Mouse (Mus musculus) lung, postnatal 14 days (tissue): ENCODE measurements around the gene Gdf7.

Source experiments
- DNase-seq: peaks from one replicate; pipeline ENCODE4 v3.0.0; 2021

The Gdf7 gene

DNA sequence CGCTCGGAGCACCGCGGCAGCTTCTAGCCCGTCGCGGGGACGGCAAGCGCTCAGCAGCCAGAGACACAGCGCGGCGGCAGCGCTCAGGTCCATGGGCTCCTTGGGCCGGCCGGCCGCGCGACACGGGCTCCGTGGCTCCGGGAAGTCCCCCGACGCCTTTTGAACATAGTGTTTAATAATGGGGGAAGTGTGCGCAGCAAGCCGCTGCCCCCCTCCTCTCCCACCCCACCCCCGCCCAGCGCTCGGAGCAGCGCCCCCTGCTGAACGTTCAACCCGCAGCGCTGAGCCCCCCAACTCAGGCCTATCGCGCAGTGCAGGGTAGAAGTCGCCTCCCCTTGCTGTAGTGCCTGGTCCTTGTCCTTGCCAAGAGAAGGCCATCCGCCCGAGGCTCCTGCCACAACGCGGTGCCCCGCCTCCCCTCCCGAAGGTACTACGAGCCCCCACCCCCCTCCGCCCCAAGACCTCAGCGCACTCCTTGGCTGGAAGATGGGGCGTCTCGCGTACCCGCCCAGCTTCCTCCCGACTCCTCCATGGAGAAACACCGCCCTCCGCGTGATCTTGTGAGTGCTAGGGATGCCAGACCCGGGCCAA, at the start of gene Gdf7:
TSS of gene Gdf7 (minus strand) at position 114 of the 591 bp plus-strand sequence.
- no peak for DNase-seq

DNA sequence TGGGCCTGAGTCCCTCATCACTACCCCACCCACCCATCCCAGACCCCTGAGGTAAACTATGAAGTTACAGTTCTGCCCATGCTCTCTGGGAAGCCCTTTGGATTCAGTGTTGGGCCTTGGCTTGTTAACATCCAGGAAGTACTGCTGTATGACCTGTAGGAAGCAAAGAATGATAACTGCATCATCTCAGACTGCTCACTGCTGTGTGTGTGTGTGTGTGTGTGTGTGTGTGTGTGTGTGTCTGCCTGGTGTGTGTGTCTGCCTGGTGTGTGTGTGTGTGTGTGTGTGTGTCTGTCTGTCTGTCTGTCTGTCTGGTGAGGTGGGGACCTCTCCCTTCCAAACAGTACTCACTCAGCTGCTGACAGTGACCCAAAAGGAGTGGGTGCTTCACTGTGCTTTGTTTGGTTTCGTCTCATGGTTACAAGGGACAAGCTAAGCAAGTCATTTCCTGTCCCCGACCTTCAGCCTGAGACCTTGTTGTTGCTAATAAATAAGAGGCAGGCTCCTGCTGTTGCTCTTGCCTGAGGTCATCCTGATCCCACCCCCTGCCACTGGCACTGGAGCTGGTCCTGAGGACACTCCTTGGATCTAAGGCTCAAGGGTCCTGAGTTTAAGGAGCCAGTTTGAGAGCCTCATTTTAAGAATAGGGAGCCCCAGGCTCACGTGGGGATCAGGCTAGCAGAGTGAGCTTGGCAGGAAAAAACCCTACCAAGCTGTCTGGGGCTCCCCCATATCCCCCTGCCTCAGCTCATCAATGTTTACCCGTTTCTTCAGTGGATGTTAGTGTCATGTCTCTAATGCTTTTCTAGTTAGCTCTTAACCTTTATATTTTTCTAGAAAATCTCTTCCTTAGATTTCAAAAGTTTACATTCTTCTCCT, 49.5 kb upstream of the Gdf7 start:
- DNase-seq: peak; percentile 67

- DNase-seq: peak; percentile 67
These were observed 47.2 kb upstream of the Gdf7 start for GRCm38 (mm10) chr12:8348733-8349513.

DNA sequence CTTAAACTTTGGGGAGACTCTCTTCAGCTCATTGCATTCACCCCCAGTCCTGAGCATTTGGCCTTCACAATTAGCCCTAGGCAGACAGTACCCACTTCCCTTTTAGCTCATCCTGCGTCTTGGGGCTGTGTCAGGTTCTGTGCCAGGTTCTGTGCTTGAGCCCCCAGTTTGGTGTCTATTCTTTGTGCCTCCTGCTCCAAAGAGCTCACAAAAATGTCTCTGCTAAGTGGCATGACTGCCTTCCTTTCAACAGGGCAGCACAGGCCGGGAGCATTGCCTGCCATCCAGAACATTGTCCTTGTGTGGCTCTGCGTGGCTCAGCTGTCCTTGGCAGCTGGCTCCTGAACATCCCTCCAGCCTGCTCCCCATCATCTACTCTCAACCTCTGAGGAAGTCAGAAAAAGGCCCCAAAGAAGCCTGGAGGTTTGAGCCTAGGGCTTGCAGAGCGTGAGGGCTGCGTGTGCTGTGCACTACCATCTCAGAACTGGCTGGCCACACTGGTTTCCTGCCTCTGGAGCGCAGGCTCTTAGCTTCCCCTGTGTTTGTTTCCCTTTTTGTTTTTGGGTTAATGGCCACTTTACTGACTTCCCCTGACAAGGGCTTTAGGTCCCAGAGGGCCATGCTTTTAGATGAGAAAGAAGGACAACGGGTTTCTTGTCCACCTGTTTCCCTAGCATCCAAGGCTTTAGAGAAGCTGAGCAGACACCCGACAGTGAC, 46.1 kb upstream of the Gdf7 start:
- no peak for DNase-seq

DNA sequence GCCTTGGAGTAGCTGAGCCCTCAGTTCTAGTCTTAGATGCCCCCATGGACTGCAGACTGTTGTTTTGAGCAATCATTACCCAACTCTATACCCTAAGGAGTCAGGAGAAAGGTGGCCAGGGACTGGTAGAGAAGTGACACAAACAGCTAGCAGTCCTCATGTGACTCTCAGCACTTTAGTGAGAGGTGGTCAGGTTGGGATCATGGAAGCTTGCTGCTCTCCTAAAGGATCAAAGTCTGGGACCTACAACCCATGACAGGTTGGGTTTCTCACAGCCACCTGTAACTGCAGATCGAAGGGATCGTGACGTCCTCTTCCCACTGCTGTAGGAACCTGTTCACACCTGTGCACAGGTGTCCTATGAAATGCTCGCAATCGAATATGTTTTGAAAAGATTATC, 43.8 kb upstream of the Gdf7 start:
- DNase-seq: no peak

DNA sequence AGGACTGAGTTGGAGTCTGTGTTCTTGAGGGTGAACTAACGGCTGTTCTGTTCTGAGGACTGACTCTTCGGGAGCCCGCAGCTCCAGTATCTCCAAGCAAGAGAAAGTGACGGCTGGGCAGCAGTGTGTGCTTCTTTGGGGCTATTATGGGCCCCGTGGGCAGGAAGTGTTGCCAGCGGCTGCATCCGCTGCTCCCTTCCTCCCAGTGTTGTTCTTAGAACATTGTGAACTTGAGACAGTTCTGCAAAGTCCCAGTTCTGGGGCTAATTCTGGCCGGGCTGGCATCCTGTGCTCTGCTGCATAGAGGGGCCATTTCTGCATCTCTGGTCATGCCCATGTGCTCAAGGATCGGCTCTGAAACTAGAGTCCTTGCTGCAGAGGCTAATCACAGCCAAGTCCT, 43.1 kb upstream of the Gdf7 start:
- peak; percentile 75 for DNase-seq

DNA sequence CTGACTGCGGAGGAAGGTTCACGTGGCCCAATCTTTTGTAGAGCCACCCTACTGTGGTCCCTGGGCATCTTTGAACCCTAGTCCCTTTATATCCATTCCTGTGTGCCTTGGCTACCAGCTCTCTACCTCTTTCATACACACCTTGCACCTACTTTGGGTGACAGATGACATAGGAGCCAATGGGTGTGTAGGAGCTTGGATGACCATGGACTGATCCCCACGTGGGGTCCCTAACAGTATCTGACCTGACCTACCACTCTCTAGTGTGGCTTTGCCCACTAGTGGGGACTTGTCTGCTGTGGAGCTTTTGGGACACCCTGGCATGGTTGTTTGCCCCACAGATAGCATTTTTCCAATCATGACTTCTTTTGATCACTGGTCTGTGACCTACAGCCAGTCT, 41.6 kb upstream of the Gdf7 start:
- DNase-seq: no peak

GRCm38 (mm10) chr12:8341008-8341407, 39.3 kb upstream of the Gdf7 start:
- DNase-seq: no peak

GRCm38 (mm10) chr12:8339591-8340319, 38.0 kb upstream of the Gdf7 start:
- no peak for DNase-seq

DNA sequence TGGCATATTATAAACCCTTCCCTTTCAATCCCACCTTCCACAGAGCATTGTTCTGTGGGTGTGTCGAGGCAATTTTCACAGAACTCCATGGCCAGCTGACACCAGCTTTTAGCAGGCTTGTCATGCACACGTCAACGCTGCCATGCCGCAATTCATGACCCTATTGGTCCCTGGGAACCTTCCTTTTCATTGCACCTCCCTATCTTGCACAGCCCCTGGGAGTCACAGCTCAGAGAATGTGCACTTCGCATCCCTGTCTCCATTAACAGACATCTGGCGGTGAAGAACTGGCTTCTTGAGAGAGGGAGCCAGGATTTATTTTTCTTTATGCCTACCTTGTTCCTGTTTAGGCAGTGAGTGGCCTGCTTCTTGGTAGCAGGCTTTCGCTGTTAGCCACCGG, 37.2 kb upstream of the Gdf7 start:
- no peak for DNase-seq

DNA sequence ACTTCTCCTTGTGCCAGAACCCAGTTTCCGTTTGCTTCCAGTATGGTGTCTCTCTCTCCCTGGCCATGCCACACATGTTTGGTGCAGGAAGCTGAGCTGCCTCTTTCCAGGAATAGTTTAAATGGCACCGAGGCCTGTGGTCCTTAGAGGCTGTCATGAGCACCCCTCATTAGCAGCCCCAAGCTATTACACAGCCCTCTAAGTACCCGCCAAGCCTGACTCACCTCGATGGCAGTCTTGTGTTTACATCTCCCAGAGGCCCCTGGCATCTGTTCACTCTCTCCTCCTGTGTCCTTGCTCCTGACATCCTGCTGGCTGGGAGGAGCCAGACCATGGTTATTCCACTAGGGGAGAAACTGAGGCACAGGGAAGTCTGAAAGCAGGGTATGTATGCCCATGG, 36.7 kb upstream of the Gdf7 start:
- no peak for DNase-seq

DNA sequence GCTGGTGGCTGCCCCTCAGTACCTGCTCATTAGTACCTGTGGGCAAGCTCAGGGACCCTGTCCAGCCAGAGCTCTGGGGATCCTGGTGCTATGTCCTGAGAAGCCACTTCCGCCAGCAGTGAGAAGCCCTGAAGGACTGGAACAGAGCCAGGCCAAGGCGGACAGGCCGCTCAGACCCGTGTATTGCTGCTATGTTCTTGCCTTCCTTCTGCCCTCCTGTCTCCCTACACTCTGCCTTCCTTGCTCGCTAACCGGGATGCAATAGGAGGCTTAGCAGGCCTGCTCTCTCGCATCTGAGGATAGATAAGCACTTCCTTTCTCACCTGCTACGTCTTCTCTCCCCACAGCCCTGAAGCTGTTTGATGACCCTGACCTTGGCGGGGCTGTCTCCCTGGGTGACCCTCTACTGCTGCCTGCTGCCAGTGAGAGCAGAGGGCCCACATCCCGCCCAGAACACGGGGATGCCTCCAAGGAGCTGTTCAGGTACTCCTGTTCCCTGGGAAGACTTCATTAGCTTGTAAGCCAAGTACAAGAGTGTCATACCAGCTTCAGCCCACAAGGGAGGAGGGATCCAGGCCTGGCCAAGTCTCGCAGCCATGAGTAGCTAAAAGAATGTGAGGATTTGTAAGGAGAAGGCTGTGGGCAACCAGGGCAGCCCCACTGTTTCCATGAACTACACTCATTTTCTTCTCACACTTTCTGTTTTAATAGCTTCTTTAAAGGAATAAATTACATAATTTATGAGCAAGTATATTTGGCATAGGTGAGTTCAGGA, 35.7 kb upstream of the Gdf7 start:
- no peak for DNase-seq

GRCm38 (mm10) chr12:8336601-8337285, 35.0 kb upstream of the Gdf7 start:
- DNase-seq: no peak

DNA sequence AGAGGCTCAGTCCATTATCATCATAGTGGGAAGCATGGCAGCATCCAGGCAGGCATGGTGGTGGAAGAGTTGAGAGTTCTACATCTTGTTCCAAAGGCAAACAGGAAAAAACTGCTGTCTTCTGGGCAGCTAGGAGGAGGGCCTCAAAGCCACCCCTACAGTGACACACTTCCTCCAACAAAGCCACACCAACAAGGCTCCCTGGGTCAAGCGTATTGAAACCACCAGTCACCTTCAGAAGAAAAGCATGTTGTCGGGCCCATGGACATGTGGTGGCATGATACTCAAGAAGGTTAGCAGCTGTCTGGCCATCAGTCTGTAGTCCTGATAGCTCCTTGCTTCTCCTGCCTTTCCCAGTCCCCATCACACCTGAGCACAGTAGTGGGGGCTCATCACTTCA, 33.7 kb upstream of the Gdf7 start:
- DNase-seq: no peak

- DNase-seq: no peak
These were observed 32.5 kb upstream of the Gdf7 start for GRCm38 (mm10) chr12:8334261-8334660.

DNA sequence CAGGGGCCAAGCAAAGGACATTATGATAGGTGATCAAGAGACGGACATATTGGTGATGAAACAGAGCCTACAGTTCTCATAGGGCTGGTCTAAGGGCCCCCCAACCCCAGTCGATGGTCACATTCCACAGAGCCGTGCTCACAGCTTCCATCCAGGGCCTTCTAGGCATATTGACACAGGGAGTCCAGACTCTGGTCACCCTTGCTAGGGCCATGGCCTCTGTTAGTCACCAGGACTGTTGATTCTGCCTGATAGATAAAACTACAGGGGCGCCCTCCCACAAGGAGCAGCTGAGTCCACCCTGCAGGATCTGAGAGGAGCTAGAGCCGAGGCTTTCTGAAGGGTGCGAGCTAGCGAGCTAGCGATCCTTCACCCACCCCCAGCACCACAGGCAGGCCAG, 31.9 kb upstream of the Gdf7 start:
- no peak for DNase-seq

DNA sequence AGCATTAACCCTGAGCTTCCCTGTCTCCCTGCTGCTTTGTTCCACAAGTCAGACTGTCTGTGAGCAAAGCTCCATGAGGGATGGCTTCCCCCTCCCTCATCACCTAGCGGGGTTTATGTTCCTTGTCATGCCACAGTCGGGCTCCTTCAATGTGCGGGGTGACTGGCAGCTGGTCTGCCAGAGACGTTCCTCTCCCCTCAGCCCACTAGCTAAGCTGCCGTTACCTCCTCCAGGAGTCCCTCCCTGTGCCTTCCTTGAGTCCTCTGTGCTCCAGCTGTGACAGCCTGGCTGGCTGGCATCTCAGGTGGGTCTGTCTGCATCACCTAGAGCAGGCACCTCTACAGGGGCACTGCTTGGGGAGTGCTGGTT, 30.4 kb upstream of the Gdf7 start:
- DNase-seq: no peak

GRCm38 (mm10) chr12:8331489-8332173, 29.9 kb upstream of the Gdf7 start:
- DNase-seq: peak; percentile 53

DNA sequence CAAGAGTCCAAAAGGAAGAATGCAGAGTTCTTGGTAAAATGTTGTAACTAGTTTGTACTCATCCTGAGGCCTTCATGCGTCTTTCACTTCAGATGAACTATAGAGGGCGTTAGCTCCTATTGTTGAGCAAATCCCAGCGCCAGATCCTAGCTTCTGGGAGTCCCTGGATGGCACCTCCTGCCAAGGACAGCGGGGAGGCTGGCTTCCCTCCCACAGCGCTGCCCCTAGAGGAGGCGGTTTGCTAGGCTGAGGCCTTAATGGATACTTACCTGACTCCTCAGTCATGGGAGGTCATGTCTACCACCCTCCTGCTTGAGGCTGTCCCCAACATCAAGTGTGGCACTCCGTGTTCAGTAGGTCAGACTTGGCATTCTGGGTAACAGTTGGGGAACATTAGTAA, 27.5 kb upstream of the Gdf7 start:
- DNase-seq: no peak

- no peak for DNase-seq
These were observed 25.9 kb upstream of the Gdf7 start for GRCm38 (mm10) chr12:8327675-8328053.
